Mouse (Mus musculus) cortical plate, adult 2 months (tissue): ENCODE data around the gene Fxyd7.

Experiments
- CTCF ChIP-seq: fragments of 200-500 bp; IDR thresholded peaks from 2 replicates; pipeline ENCODE4 v1.5.1; 2011; ENCODE audit warnings: mild to moderate bottlenecking, control low read depth, low read length; ENCODE audit not compliant: insufficient read depth; ENCODE audit errors: extremely low read depth
- POLR2A ChIP-seq: fragments of 200-500 bp; IDR thresholded peaks from 2 replicates; pipeline ENCODE4 v1.6.1; 2011; ENCODE audit warnings: mild to moderate bottlenecking, low read length, control low read depth; ENCODE audit not compliant: insufficient read depth; ENCODE audit errors: extremely low read depth

- TF ChIP-seq CTCF: no peak
- TF ChIP-seq POLR2A: no peak
Observed at GRCm38 (mm10) chr7:31056448-31056847, 5.2 kb upstream of the Fxyd7 start.
